Mouse (Mus musculus): Measurements from ENCODE around the gene Lrmp. TPM values are rescaled to one million over a fixed set of nuclear protein-coding genes. Genes with fewer than 3 reads are reported as not detected.

Gene Lrmp
- polyA plus RNA-seq, 1 experiment from 2014 or later: 4.1 TPM

DNA sequence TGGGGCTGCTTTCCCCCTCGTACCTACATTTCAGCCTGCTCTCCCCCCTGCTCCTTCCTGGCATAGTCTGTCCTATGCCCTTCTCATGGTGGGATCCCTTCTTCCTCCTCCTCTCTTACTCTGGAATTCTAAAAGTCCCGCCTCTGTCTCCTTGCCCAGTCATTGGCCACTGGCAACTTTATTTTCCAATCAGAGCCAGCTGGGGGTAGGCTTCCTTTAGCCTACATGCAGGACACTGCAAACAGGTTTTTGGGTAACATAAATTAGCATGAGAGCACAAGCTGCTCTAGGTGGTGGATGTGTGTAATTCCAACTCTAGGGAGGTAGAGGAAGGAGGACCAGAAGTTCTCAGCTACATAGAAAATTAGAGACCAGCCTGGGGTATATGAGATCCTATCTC is 4.6 kb downstream of the Lrmp start:
- Histone ChIP-seq H3K36me3 (ENCODE audit: control insufficient read depth, insufficient read depth, low read length) (no peaks in the 10 kb centered on the region), H3K27me3 (ENCODE audit: control insufficient read depth, insufficient read depth, low read depth, low read length) (no peaks in the 10 kb centered on the region), H3K4me3 (ENCODE audit: low read length) (no peak overlapping the region), H3K27ac (ENCODE audit: low read length) (no peak overlapping the region), H3K9me3 (ENCODE audit: control insufficient read depth, low read length) (no peaks in the 10 kb centered on the region), H3K4me2 (ENCODE audit: low read depth, low read length) (no peak overlapping the region), H3K9ac (ENCODE audit: low read length) (no peak overlapping the region), H3K4me1 (replicated peaks; ENCODE audit: control insufficient read depth, insufficient read depth, low read length) (peaks cover 15% of the 10 kb centered on the region; the same call in 1 of the 2 replicates)
- 65% methylated on average over 2 of the region's 2 CpGs for WGBS
- no peak for ATAC-seq (ENCODE audit: low read depth)

DNA sequence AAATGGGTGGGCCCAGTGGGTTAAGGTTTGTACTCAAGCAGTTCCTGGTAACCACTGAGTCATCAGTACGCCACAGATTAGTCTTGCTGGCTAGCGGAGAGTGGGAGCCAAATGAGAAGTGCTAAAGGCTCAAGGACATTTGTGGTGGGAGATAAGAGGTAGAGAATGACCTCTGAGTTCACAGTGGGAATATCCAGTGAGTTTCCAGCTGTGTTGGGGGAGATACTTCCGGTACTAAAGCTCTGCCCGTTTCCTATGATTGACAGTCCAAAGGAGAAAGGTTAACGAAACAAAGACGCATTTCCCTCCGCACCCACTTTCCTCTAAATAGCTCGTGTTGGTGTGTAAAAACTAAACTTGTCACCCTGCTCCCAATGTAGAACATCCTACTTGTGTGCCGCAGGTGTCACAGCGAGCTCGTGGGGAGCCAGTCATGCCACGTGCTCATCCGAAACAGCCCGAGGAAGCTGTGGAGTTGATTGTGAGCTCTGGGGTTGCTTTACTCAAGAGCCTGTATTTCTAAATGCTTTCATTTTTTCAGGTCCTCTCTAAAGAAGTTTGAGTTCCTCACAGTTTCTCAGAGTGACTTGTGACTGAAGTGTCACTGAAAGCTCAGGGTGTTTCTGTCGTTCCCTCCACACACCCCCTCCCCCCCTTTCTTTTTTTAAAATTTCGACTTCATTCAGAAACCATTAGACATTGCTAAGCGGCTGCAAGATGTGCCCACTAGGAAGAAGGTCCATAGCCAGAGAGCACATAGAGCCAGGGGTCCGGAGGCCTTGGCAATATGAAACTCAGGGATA is 5.5 kb downstream of the Lrmp start:
- Histone ChIP-seq H3K9ac (ENCODE audit: low read length) (no peak overlapping the region), H3K4me2 (ENCODE audit: low read depth, low read length) (peak overlapping the region; percentile 23)
- WGBS: 31% methylated on average over 18 of the region's 18 CpGs

DNA sequence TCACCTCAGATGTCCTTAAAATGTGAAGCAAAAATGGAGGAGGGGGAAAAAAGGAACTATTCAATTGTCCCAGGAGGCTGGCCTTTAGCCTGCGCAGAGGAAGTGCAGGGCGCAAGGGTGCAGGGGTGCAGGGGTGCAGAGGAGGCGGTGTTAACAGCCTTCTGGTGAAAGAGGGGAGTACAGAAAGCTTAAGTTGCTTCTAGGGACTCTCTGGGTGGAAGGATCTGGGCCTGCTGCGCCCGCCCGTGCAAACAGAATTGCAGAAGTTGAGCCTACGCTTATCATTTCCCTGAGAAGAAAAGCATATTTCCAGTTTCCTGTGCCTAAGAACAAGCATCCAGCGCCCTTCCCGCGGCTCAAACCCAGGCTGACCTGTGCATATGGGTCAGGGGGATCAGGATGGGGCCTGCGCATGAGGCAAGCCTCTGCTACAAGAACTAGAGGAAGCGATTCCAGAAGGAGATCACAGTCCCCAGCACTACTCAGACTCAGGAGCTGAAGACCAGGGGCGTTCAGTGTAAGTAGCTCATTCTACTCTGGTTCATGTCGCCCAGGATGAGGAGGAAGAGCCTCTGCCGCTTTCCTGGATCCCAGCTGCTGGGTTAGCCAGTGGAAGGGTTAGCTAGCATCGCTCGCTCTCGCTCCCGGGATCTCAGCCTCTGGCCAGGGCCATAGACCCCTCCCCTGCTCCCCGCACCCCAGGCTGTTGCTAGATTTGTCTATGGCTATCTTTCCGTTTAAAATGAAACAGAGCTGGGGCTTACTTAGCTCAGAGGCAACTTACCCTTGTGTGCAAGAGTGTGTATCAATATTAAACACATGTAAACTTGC is 6.4 kb downstream of the Lrmp start:
- H3K4me1 ChIP-seq (replicated peaks; ENCODE audit: control insufficient read depth, insufficient read depth, low read length): peaks cover 6% of the 10 kb centered on the region; the same call in 1 of the 2 replicates
- H3K36me3 ChIP-seq (ENCODE audit: control insufficient read depth, insufficient read depth, low read length): no peaks in the 10 kb centered on the region
- no peaks in the 10 kb centered on the region for H3K9me3 ChIP-seq (ENCODE audit: control insufficient read depth, low read length)
- H3K27me3 ChIP-seq (ENCODE audit: control insufficient read depth, insufficient read depth, low read depth, low read length): no peaks in the 10 kb centered on the region
- no peak overlapping the region for H3K9ac ChIP-seq (ENCODE audit: low read length)
- no peak for ATAC-seq (ENCODE audit: low read depth)
- no peak overlapping the region for H3K4me2 ChIP-seq (ENCODE audit: low read depth, low read length)
- H3K27ac ChIP-seq (ENCODE audit: low read length): 0 out of 2 replicates have a peak overlapping the region, but pooled peaks have one; percentile 30
- no peak overlapping the region; the same call in 1 of the 2 replicates for H3K4me3 ChIP-seq (ENCODE audit: low read length)
- 64% methylated on average over 21 of the region's 21 CpGs for WGBS

More for the DNA sequence above, 5.5 kb downstream of the Lrmp start:
- Histone ChIP-seq H3K27me3 (ENCODE audit: control insufficient read depth, insufficient read depth, low read depth, low read length) (no peaks in the 10 kb centered on the region), H3K27ac (ENCODE audit: low read length) (no peak overlapping the region), H3K4me3 (ENCODE audit: low read length) (no peak overlapping the region), H3K4me1 (replicated peaks; ENCODE audit: control insufficient read depth, insufficient read depth, low read length) (peaks cover 14% of the 10 kb centered on the region; the same call in 1 of the 2 replicates), H3K36me3 (ENCODE audit: control insufficient read depth, insufficient read depth, low read length) (no peaks in the 10 kb centered on the region), H3K9me3 (ENCODE audit: control insufficient read depth, low read length) (no peaks in the 10 kb centered on the region)
- no peak for ATAC-seq (ENCODE audit: low read depth)

DNA sequence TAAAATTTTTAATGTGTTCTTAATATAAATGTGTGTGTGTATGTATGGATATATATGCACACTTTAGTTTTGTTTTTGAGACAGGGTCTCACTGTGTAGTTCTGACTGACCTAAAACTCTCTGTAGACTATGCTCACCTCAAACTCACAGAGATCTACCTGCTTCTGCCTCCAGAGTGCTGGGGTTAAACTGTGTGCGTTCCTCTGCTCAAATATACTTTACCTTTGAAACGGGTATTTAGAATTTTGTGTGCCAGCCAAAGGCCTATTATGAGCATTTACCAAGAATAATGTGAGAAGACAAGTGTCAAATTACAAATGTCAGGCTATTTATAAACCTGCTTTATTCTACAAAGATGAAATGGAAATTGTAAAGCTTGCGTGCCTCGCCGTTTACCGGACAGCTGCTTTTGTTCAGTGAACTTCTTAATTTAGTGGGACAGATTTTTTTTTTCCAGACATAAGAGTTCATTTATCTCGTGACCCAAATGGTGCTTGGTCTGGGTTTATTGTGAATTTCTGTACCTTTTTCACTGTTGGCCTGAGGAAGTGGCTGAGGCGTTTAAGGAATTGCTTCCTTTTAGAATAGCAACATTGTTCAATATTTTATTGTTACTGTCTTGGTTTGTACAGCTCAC is 7.1 kb downstream of the Lrmp start:
- Histone ChIP-seq H3K4me1 (replicated peaks; ENCODE audit: control insufficient read depth, insufficient read depth, low read length) (peaks cover 5% of the 10 kb centered on the region; the same call in 1 of the 2 replicates), H3K9ac (ENCODE audit: low read length) (no peak overlapping the region), H3K4me3 (ENCODE audit: low read length) (no peak overlapping the region), H3K27me3 (ENCODE audit: control insufficient read depth, insufficient read depth, low read depth, low read length) (no peaks in the 10 kb centered on the region), H3K36me3 (ENCODE audit: control insufficient read depth, insufficient read depth, low read length) (no peaks in the 10 kb centered on the region), H3K9me3 (ENCODE audit: control insufficient read depth, low read length) (no peaks in the 10 kb centered on the region), H3K27ac (ENCODE audit: low read length) (no peak overlapping the region), H3K4me2 (ENCODE audit: low read depth, low read length) (no peak overlapping the region)
- ATAC-seq (ENCODE audit: low read depth): no peak
- 58% methylated on average over 8 of the region's 8 CpGs for WGBS

GRCm38 (mm10) chr6:145123136-145124060 is 7.9 kb downstream of the Lrmp start:
- H3K4me1 ChIP-seq (replicated peaks; ENCODE audit: control insufficient read depth, insufficient read depth, low read length): peaks cover 5% of the 10 kb centered on the region; the same call in 1 of the 2 replicates
- no peaks in the 10 kb centered on the region for H3K27me3 ChIP-seq (ENCODE audit: control insufficient read depth, insufficient read depth, low read depth, low read length)
- ATAC-seq (ENCODE audit: low read depth): no peak
- WGBS: 65% methylated on average over 11 of the region's 11 CpGs
- no peak overlapping the region for H3K27ac ChIP-seq (ENCODE audit: low read length)
- no peak overlapping the region for H3K4me2 ChIP-seq (ENCODE audit: low read depth, low read length)
- H3K36me3 ChIP-seq (ENCODE audit: control insufficient read depth, insufficient read depth, low read length): no peaks in the 10 kb centered on the region
- H3K9ac ChIP-seq (ENCODE audit: low read length): no peak overlapping the region
- H3K9me3 ChIP-seq (ENCODE audit: control insufficient read depth, low read length): no peaks in the 10 kb centered on the region
- H3K4me3 ChIP-seq (ENCODE audit: low read length): no peak overlapping the region

GRCm38 (mm10) chr6:145124621-145125020 is 9.2 kb downstream of the Lrmp start:
- no peak overlapping the region for H3K27ac ChIP-seq (ENCODE audit: low read length)
- ATAC-seq (ENCODE audit: low read depth): no peak
- H3K9me3 ChIP-seq (ENCODE audit: control insufficient read depth, low read length): no peaks in the 10 kb centered on the region
- no peak overlapping the region for H3K9ac ChIP-seq (ENCODE audit: low read length)
- H3K36me3 ChIP-seq (ENCODE audit: control insufficient read depth, insufficient read depth, low read length): no peaks in the 10 kb centered on the region
- no peak overlapping the region for H3K4me2 ChIP-seq (ENCODE audit: low read depth, low read length)
- no peak overlapping the region for H3K4me3 ChIP-seq (ENCODE audit: low read length)
- peaks cover 5% of the 10 kb centered on the region; the same call in 1 of the 2 replicates for H3K4me1 ChIP-seq (replicated peaks; ENCODE audit: control insufficient read depth, insufficient read depth, low read length)
- H3K27me3 ChIP-seq (ENCODE audit: control insufficient read depth, insufficient read depth, low read depth, low read length): no peaks in the 10 kb centered on the region
- 68% methylated on average over 1 of the region's 1 CpGs for WGBS

GRCm38 (mm10) chr6:145125591-145126113 is 10.2 kb downstream of the Lrmp start:
- no peak overlapping the region for H3K4me3 ChIP-seq (ENCODE audit: low read length)
- ATAC-seq (ENCODE audit: low read depth): peak; percentile 32; the same call in 1 of the 2 replicates
- peaks cover 4% of the 10 kb centered on the region; the same call in 1 of the 2 replicates for H3K4me1 ChIP-seq (replicated peaks; ENCODE audit: control insufficient read depth, insufficient read depth, low read length)
- no peaks in the 10 kb centered on the region for H3K36me3 ChIP-seq (ENCODE audit: control insufficient read depth, insufficient read depth, low read length)
- 36% methylated on average over 7 of the region's 7 CpGs for WGBS
- no peaks in the 10 kb centered on the region for H3K27me3 ChIP-seq (ENCODE audit: control insufficient read depth, insufficient read depth, low read depth, low read length)
- no peak overlapping the region for H3K4me2 ChIP-seq (ENCODE audit: low read depth, low read length)
- no peaks in the 10 kb centered on the region for H3K9me3 ChIP-seq (ENCODE audit: control insufficient read depth, low read length)
- H3K9ac ChIP-seq (ENCODE audit: low read length): no peak overlapping the region
- H3K27ac ChIP-seq (ENCODE audit: low read length): no peak overlapping the region

DNA sequence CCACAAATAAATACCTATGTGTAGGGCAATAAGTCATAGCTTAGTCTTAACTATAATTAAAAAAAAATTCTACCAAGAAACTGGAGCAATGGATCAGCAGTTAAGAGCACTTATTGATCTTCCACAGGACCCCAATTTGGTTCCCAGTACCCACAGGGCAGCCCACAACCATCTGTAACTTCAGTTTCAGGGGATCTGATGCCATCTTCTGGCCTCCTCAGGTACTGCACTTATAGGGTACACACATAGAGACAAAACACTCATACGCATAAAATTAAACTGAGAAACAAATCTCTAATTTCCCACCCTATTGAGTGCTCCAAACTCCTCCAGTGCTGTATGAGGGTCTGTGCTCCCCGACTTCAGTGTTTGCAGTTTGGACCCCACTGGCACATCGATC is 12.2 kb downstream of the Lrmp start:
- H3K4me3 ChIP-seq (ENCODE audit: low read length): no peak overlapping the region
- ATAC-seq (ENCODE audit: low read depth): no peak
- no peak overlapping the region for H3K27ac ChIP-seq (ENCODE audit: low read length)
- no peaks in the 10 kb centered on the region for H3K9me3 ChIP-seq (ENCODE audit: control insufficient read depth, low read length)
- no peaks in the 10 kb centered on the region for H3K4me1 ChIP-seq (replicated peaks; ENCODE audit: control insufficient read depth, insufficient read depth, low read length)
- no peak overlapping the region for H3K4me2 ChIP-seq (ENCODE audit: low read depth, low read length)
- no peak overlapping the region for H3K9ac ChIP-seq (ENCODE audit: low read length)
- no peaks in the 10 kb centered on the region for H3K27me3 ChIP-seq (ENCODE audit: control insufficient read depth, insufficient read depth, low read depth, low read length)
- no peaks in the 10 kb centered on the region for H3K36me3 ChIP-seq (ENCODE audit: control insufficient read depth, insufficient read depth, low read length)
- WGBS: 94% methylated on average over 3 of the region's 3 CpGs

All from lung, embryonic 16.5 days (tissue).